Mouse (Mus musculus) kidney, adult 18-20 months (tissue): Measurements from ENCODE around the gene Scarf1.
A peak's percentile ranks its signal among the peaks of the same experiment; 100 is the strongest.

Source experiments
- DNase-seq: peaks from one replicate; pipeline ENCODE4 v3.0.0; 2021

The Scarf1 gene

GRCm38 (mm10) chr11:75513336-75513735 lies at the start of gene Scarf1:
TSS of gene Scarf1 (plus strand) at chr11:75513540.
- peak; percentile 66 for DNase-seq

DNA sequence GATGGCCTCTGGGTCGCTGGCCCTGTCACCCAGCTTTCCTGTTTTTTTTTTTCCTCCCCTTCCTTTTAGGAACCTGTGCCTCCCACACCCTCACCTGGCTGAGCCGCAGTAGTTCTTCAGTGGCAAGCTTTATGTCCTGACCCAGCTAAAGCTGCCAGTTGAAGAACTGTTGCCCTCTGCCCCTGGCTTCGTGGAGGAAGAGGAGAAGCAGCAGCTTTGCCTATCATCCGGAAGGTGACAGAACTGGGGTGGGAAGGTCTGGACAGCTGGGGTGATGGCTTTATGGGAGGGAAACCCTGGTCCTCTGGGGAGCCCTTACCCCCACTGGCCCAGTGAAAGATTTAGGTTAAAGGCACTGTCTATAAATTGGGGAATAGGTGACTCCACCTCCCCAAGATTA lies 49.7 kb upstream of the Scarf1 start:
- no peak for DNase-seq

GRCm38 (mm10) chr11:75464417-75464816 lies 48.9 kb upstream of the Scarf1 start:
- DNase-seq: no peak

DNA sequence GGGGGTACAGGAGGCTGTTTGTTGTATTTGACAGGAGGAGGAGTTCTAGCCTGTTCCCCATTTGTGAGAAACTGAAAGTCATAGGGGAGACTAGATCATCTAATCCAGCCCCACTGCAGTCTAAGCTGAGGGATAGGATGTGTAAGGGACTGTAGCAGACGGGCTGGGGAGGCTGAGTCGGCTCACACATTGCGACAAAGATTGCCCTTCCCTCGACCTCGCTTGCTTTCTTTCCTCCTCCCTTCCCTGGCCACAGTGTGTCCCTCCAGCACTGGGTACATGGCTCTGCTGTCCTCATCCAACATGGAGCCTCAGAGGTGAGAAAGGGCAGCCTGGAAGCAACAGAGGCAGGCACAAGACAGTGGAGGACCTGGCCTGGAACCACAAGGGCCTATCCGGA lies 48.3 kb upstream of the Scarf1 start:
- no peak for DNase-seq

GRCm38 (mm10) chr11:75466731-75467505 lies 46.4 kb upstream of the Scarf1 start:
- DNase-seq: no peak

DNA sequence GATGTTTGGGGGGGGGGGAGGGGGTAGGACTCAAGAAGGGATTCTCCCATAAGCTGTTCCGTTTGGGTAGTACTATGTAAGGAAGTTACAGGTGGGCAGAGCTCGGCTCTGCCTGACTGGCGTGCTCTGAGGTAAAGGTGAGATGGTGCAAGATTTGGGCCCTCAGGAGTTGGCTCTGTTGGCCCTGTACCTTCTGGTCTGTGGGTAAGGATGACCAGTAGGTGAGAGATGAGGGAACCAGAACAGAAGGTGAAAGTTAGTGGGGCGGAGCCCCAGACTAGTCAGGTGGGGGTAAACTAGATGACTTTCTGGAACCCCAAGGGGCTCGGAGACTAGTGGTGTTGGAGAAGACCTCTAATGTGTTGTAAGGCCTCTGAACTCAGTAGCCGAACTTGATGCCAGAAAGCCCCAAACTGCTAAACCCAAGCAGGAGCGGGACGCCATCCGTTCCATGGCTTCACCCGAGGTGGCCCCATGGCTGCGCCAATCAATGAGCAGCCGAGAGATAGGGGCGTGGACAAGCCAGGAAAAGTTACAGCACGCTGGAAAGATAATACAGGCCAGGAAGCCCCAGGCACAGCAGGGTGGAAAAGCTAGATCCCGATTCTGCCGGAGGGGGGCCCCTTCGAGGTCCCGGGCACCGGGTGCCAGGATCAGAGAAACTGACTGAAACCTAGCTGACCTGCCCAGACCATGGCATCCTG lies 45.7 kb upstream of the Scarf1 start:
- DNase-seq: peak; percentile 61

GRCm38 (mm10) chr11:75468410-75468809 lies 44.9 kb upstream of the Scarf1 start:
- no peak for DNase-seq

DNA sequence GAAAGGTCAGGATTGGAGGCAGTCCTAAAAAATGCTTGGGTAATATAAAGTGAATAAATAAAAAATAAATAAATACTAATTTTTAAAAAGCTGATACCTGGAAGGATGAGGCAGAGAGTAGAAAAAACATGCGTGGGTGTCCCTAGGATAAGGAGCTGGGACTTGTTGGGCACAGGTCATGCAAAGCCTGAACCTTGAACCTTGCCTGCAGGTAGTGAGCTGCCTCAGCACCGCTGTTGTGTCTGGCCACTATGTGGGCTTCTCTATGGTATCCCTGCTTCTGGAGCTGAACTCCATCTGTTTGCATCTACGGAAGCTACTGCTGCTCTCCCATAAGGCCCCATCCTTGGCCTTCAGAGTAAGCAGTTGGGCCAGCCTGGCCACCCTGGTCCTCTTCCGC lies 44.1 kb upstream of the Scarf1 start:
- peak; percentile 6 for DNase-seq

DNA sequence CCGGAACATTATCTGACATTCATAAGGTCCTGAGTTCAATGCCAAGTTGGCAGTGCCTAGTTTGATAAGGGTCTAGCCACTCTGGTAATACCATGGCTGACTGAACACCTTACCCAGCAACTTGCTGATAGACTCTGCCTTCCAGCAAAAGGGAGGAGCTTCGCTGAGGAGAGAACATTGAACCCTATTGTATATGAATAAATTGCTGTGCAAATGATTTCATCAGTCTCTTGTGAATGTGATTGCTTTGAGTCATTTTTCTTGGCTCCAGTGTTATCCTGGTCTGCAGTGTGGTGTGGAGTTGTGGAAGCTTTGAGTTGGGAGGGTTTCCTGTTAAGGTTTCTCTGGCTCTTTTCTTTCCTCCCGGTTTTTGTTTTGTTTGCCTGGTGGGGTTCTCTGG lies 42.7 kb upstream of the Scarf1 start:
- DNase-seq: no peak

DNA sequence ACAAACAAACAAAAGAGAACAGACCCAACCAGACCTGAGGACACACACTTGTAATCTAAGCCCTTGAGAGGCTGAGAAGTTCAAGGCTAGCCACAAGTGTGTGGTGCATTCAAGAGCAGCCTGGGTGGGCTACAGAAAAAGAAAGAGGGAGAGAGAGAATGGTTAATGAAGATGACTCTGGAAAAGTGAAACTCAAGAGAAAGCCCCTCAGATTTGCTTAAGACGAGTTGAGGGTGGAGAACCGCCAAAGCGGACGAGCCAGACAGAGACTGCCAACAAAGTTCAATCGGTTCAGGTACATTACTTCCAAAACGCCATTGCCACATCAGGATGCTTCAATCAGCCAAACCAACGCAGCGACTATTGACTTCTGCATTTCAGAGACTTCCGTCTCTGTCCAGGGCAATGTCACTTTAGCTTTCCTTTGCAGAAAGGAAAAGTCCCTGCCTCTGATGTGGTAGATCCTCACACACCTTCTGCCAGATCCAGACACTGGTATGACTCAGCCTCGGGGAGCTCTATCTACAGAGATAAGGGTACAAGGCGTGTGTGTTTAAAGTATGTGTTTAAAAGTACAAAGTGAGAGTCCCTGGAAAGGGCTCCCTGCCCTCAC lies 40.8 kb upstream of the Scarf1 start:
- no peak for DNase-seq

- DNase-seq: no peak
These were observed 40.0 kb upstream of the Scarf1 start for GRCm38 (mm10) chr11:75473376-75473775.

DNA sequence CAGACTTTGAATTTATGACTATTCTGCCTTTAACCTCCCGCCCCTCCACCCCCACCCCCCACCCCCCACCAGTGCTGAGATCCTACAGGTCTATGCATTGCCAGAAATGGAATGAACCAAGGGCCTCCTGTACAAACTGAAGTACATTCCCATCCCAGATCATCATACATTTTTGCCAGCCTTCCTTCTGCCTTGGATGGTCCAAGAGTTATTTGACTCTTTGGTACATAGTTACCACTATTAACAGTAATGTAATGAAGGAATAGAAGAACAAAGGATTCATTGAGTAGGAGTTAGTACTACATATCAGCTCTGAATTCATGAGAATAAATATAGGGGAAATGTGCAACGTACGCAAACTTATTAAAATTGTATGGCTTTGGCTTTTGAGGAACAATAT lies 27.1 kb upstream of the Scarf1 start:
- DNase-seq: no peak

GRCm38 (mm10) chr11:75486601-75487285 lies 26.6 kb upstream of the Scarf1 start, which contains the start of gene Prpf8:
TSS of gene Prpf8 (plus strand) at chr11:75486816.
- DNase-seq: peak; percentile 98

- no peak for DNase-seq
These were observed 25.8 kb upstream of the Scarf1 start for GRCm38 (mm10) chr11:75487496-75487895.

GRCm38 (mm10) chr11:75494296-75495049 lies 18.9 kb upstream of the Scarf1 start:
- no peak for DNase-seq

DNA sequence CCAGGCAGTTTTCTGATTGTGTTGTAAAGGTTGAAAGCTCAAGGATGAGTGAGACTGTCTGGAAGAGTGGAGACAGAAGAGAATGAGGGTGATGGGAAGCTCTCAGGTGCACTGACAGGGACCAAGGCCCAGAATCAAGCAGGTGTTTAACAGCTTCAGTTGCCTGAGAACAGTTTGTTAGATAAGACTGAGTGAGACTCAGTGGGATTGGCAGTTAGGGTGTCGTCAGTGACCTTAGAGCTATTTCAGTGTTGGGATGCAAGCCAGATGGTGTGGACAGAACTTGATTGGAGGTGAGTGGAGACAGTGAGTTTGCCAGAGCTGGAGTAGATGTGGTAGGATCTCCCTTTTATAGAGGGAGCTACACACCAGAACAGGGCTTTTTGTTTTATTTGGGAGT lies 15.2 kb upstream of the Scarf1 start:
- DNase-seq: no peak

DNA sequence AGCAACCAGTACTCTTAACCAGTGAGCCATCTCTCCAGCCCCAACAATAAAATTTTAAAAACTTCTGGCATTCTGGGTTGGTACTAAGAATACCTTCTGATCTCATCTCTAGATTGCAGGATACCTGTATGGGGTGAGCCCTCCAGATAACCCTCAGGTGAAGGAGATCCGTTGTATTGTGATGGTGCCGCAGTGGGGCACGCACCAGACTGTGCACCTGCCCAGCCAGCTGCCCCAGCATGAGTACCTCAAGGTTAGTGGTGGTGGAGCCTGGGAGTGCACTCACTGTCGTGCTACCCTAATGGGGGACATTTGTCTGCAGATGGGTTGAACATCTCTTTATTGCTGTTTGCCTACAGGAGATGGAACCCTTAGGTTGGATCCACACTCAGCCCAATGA lies 5.2 kb upstream of the Scarf1 start:
- DNase-seq: no peak

GRCm38 (mm10) chr11:75508904-75509303 lies 4.4 kb upstream of the Scarf1 start:
- DNase-seq: peak; percentile 29

DNA sequence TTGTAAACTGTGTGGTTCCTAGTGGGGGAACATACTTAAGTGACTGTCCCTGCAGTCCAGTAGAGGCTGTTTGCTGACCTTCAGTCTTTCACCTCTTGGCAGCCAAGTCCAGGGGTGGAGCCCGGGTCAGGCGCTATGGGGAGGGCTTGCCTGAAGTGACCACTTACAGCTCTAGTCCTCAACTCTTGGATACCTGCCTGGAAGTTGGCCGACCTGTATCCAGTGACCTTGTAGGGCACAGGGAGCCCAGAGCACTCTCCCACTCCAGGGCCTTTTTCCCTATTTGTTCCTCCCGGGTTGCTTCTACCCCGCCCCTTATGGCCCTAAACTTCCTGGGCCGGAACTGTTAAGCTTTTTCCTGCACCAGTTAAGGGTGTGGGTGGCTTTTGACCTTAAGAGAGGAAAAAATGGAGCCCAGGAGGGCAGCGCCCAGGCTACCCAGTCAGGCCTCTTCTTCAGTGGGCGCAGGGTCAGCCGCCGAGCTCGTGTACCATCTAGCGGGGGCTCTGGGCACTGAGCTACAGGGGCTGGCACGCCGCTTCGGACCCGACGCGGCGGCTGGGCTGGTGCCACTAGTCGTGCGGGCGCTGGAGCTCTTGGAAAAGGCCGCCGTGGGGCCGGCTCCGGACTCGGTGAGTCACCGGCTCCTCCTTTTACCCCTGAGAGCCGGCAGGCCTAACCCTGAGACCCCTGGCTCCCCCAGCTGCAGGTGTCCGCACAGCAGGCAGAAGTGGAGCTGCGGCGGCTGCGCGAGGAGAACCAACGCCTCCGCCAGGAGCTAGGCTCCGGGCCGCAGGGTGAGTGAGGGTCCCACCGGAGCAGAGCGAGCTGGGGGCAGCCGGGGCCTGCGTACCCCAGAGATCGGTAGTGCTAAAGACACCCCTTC lies 3.4 kb upstream of the Scarf1 start, which contains the start of gene Rilp:
Gene Rilp (plus strand): TSS at position 354 of the 886 bp plus-strand sequence.
- peak; percentile 89 for DNase-seq

GRCm38 (mm10) chr11:75510627-75510993 lies 2.7 kb upstream of the Scarf1 start:
- peak; percentile 96 for DNase-seq

DNA sequence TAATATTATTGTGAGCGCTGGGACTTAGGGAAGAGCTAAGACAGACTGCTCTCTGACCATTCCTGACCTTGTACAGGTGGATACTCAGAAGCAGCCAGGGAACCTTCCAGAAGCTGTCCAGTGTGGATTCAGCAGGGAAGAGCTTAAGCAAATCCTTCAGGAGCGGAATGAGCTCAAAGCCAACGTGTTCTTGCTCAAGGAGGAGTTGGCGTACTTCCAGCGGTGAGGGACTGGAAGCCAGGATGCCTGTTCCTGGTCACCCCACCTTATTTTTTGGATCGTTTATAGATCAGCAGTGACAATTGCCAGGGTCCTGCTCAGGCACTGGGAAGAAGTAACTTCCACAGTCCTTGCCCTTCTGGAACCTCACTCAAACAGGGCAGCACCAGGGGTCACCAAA lies 2.1 kb upstream of the Scarf1 start:
- peak; percentile 38 for DNase-seq
